Mouse (Mus musculus) hindbrain, embryonic 10.5 days (tissue): ENCODE data around the gene Tnik. TPM values are rescaled to one million over a fixed set of nuclear protein-coding genes. Genes with fewer than 3 reads are reported as not detected.

Experiments used
- DNase-seq: peaks from one replicate; pipeline ENCODE4 v3.0.0-alpha.2; 2017; ENCODE audit warnings: low spot score
- H3K27ac ChIP-seq: fragments of 300-500 bp; sonication (generic); 2 replicates; pipeline ENCODE4 v1.5.1; 2016; ENCODE audit warnings: mild to moderate bottlenecking, moderate library complexity
- H3K27me3 ChIP-seq: fragments of 300-500 bp; sonication (generic); 2 replicates; pipeline ENCODE4 v1.6.1; 2016; ENCODE audit warnings: mild to moderate bottlenecking; ENCODE audit not compliant: poor library complexity, insufficient read depth, severe bottlenecking
- H3K36me3 ChIP-seq: fragments of 300-500 bp; sonication (generic); 2 replicates; pipeline ENCODE4 v1.6.1; 2016; ENCODE audit warnings: mild to moderate bottlenecking, moderate library complexity
- H3K4me1 ChIP-seq: fragments of 300-500 bp; sonication (generic); replicated peaks from 2 replicates; pipeline ENCODE4 v1.6.1; 2016; ENCODE audit warnings: mild to moderate bottlenecking
- H3K4me3 ChIP-seq: fragments of 300-500 bp; sonication (generic); 2 replicates; pipeline ENCODE4 v1.5.1; 2016; ENCODE audit warnings: mild to moderate bottlenecking, moderate library complexity
- H3K9me3 ChIP-seq: fragments of 300-500 bp; sonication (generic); 2 replicates; pipeline ENCODE4 v1.6.1; 2016; ENCODE audit warnings: mild to moderate bottlenecking, moderate library complexity
- WGBS: fragments of 180-500 bp; shearing (Covaris S2); methylation state at CpG from one replicate; pipeline ENCODE4 v1.1.7; 2016; 5-methylcytosine and 5-hydroxymethylcytosine counted together
- polyA plus RNA-seq: library from polyadenylated mRNA; unstranded; fragments of >200 nt; fragmentation: Nextera tagmentation; extraction: Ambion mirVana; gene quantifications from 2 replicates; pipeline ENCODE4 v1.2.1, GENCODE M21; 2016

The Tnik gene
- polyA plus RNA-seq, 1 experiment from 2014 or later, result 16.3 TPM

- Histone ChIP-seq H3K4me3 (no peak overlapping the region), H3K4me1 (peaks cover 9% of the 10 kb centered on the region; the same call in 1 of the 2 replicates), H3K9me3 (no peaks in the 10 kb centered on the region), H3K36me3 (no peaks in the 10 kb centered on the region), H3K27me3 (no peaks in the 10 kb centered on the region), H3K27ac (no peak overlapping the region)
- DNase-seq, result no peak
- 68% methylated on average over 7 of the region's 7 CpGs for WGBS
Observed at GRCm38 (mm10) chr3:28555795-28556570, 293.0 kb downstream of the Tnik start.

- WGBS, result 74% methylated on average over 4 of the region's 4 CpGs
- no peaks in the 10 kb centered on the region for H3K9me3 ChIP-seq
- no peak overlapping the region for H3K4me3 ChIP-seq
- 0 out of 2 replicates have a peak, but pooled peaks cover 8% of the 10 kb centered on the region for H3K4me1 ChIP-seq
- H3K27ac ChIP-seq, result no peak overlapping the region
- H3K27me3 ChIP-seq, result no peaks in the 10 kb centered on the region
- no peaks in the 10 kb centered on the region for H3K36me3 ChIP-seq
- no peak for DNase-seq
Observed at GRCm38 (mm10) chr3:28558328-28558871, 295.4 kb downstream of the Tnik start.

- DNase-seq, result no peak
- Histone ChIP-seq H3K4me1 (0 out of 2 replicates have a peak, but pooled peaks cover 5% of the 10 kb centered on the region), H3K4me3 (no peak overlapping the region), H3K27ac (no peak overlapping the region), H3K9me3 (0 out of 2 replicates have a peak, but pooled peaks cover under 1% of the 10 kb centered on the region), H3K36me3 (0 out of 2 replicates have a peak, but pooled peaks cover 6% of the 10 kb centered on the region), H3K27me3 (no peaks in the 10 kb centered on the region)
- WGBS, result 77% methylated on average over 4 of the region's 4 CpGs
Observed at GRCm38 (mm10) chr3:28561408-28561807, 298.4 kb downstream of the Tnik start.

- Histone ChIP-seq H3K4me1 (0 out of 2 replicates have a peak, but pooled peaks cover 5% of the 10 kb centered on the region), H3K27ac (no peak overlapping the region), H3K36me3 (0 out of 2 replicates have a peak, but pooled peaks cover 6% of the 10 kb centered on the region), H3K9me3 (0 out of 2 replicates have a peak, but pooled peaks cover 2% of the 10 kb centered on the region), H3K4me3 (no peak overlapping the region), H3K27me3 (no peaks in the 10 kb centered on the region)
- DNase-seq, result peak; percentile 25
- WGBS, result 78% methylated on average over 10 of the region's 10 CpGs
Observed at GRCm38 (mm10) chr3:28562612-28563332, 299.8 kb downstream of the Tnik start.

- Histone ChIP-seq H3K4me3 (no peak overlapping the region), H3K27me3 (no peaks in the 10 kb centered on the region), H3K27ac (no peak overlapping the region), H3K4me1 (no peaks in the 10 kb centered on the region), H3K9me3 (0 out of 2 replicates have a peak, but pooled peaks cover 2% of the 10 kb centered on the region), H3K36me3 (0 out of 2 replicates have a peak, but pooled peaks cover 6% of the 10 kb centered on the region)
- 74% methylated on average over 12 of the region's 12 CpGs for WGBS
- DNase-seq, result no peak
Observed at GRCm38 (mm10) chr3:28564370-28565357, 301.6 kb downstream of the Tnik start.

GRCm38 (mm10) chr3:28577301-28577700, 314.3 kb downstream of the Tnik start:
- WGBS, result 30% methylated on average over 15 of the region's 15 CpGs
- peaks cover 5% of the 10 kb centered on the region for H3K4me1 ChIP-seq
- no peaks in the 10 kb centered on the region for H3K27me3 ChIP-seq
- no peaks in the 10 kb centered on the region for H3K36me3 ChIP-seq
- H3K9me3 ChIP-seq, result no peaks in the 10 kb centered on the region
- H3K4me3 ChIP-seq, result no peak overlapping the region
- H3K27ac ChIP-seq, result no peak overlapping the region
- DNase-seq, result peak; percentile 24

- 91% methylated on average over 18 of the region's 18 CpGs for WGBS
Observed at GRCm38 (mm10) chr3:28578950-28579615, 316.1 kb downstream of the Tnik start.

GRCm38 (mm10) chr3:28585750-28586465, 322.9 kb downstream of the Tnik start:
- no peak overlapping the region for H3K27ac ChIP-seq
- no peak overlapping the region for H3K4me3 ChIP-seq
- H3K36me3 ChIP-seq, result no peaks in the 10 kb centered on the region; the same call in 1 of the 2 replicates
- DNase-seq, result no peak
- H3K4me1 ChIP-seq, result no peaks in the 10 kb centered on the region
- no peaks in the 10 kb centered on the region for H3K27me3 ChIP-seq
- no peaks in the 10 kb centered on the region for H3K9me3 ChIP-seq
- whole genome bisulfite sequencing, result 90% methylated on average over 9 of the region's 9 CpGs

More at GRCm38 (mm10) chr3:28578950-28579615, 316.1 kb downstream of the Tnik start:
- Histone ChIP-seq H3K9me3 (no peaks in the 10 kb centered on the region), H3K27ac (no peak overlapping the region), H3K4me3 (no peak overlapping the region), H3K4me1 (peaks cover 5% of the 10 kb centered on the region), H3K36me3 (no peaks in the 10 kb centered on the region), H3K27me3 (no peaks in the 10 kb centered on the region)
- DNase-seq, result no peak

GRCm38 (mm10) chr3:28587808-28588207, 324.8 kb downstream of the Tnik start:
- whole genome bisulfite sequencing, result 80% methylated on average over 5 of the region's 5 CpGs
- H3K4me1 ChIP-seq, result no peaks in the 10 kb centered on the region
- H3K27me3 ChIP-seq, result no peaks in the 10 kb centered on the region
- no peak overlapping the region for H3K27ac ChIP-seq
- no peak overlapping the region for H3K4me3 ChIP-seq
- DNase-seq, result no peak
- H3K36me3 ChIP-seq, result no peaks in the 10 kb centered on the region; the same call in 1 of the 2 replicates
- H3K9me3 ChIP-seq, result no peaks in the 10 kb centered on the region

GRCm38 (mm10) chr3:28591345-28591744, 328.3 kb downstream of the Tnik start:
- no peak for DNase-seq
- no peak overlapping the region for H3K27ac ChIP-seq
- WGBS, result 64% methylated on average over 7 of the region's 7 CpGs
- no peaks in the 10 kb centered on the region for H3K9me3 ChIP-seq
- H3K36me3 ChIP-seq, result peaks cover 5% of the 10 kb centered on the region; the same call in 1 of the 2 replicates
- H3K4me3 ChIP-seq, result no peak overlapping the region
- H3K27me3 ChIP-seq, result no peaks in the 10 kb centered on the region
- H3K4me1 ChIP-seq, result no peaks in the 10 kb centered on the region

- Histone ChIP-seq H3K4me1 (no peaks in the 10 kb centered on the region), H3K4me3 (no peak overlapping the region), H3K36me3 (peaks cover 15% of the 10 kb centered on the region), H3K27me3 (no peaks in the 10 kb centered on the region), H3K27ac (no peak overlapping the region), H3K9me3 (no peaks in the 10 kb centered on the region)
- WGBS, result 91% methylated on average over 16 of the region's 16 CpGs
- DNase-seq, result no peak
Observed at GRCm38 (mm10) chr3:28593922-28594321, 330.9 kb downstream of the Tnik start.
